Mouse (Mus musculus) limb, embryonic 14.5 days (tissue): ENCODE measurements around the gene Chchd6. TPM values are rescaled to one million over a fixed set of nuclear protein-coding genes. Genes with fewer than 3 reads are reported as not detected.

Experiments
- ATAC-seq: fragments of 200-750 bp; cut with Nextera tagmentation; 2 replicates; pipeline ENCODE4 v1.8.0; 2017; ENCODE audit warnings: low read depth, moderate number of reproducible peaks, moderate TSS enrichment; ENCODE audit not compliant: low FRiP score
- DNase-seq: peaks from one replicate; pipeline ENCODE4 v3.0.0-alpha.2; 2015; ENCODE audit warnings: low spot score
- H3K27ac ChIP-seq: fragments of 300-500 bp; sonication (generic); replicated peaks from 2 replicates; pipeline ENCODE4 v1.5.1; 2014; ENCODE audit warnings: low read depth, mild to moderate bottlenecking, low read length, moderate library complexity, mixed read lengths
- H3K27me3 ChIP-seq: fragments of 300-500 bp; sonication (generic); 2 replicates; pipeline ENCODE4 v1.6.1; 2014; ENCODE audit warnings: low read length, mixed read lengths; ENCODE audit not compliant: control insufficient read depth, insufficient read depth
- H3K36me3 ChIP-seq: fragments of 300-500 bp; sonication (generic); 2 replicates; pipeline ENCODE4 v1.6.1; 2014; ENCODE audit warnings: mild to moderate bottlenecking, low read length, moderate library complexity, mixed read lengths; ENCODE audit not compliant: control insufficient read depth, insufficient read depth
- H3K4me1 ChIP-seq: fragments of 300-500 bp; sonication (generic); 2 replicates; pipeline ENCODE4 v1.6.1; 2014; ENCODE audit warnings: antibody characterized with exemption, low read length, mixed read lengths; ENCODE audit not compliant: control insufficient read depth, insufficient read depth
- H3K4me2 ChIP-seq: fragments of 300-500 bp; sonication (generic); replicated peaks from 2 replicates; pipeline ENCODE4 v1.6.1; 2014; ENCODE audit warnings: low read depth, mild to moderate bottlenecking, low read length, moderate library complexity; ENCODE audit not compliant: severe bottlenecking
- H3K4me3 ChIP-seq: fragments of 300-500 bp; sonication (generic); replicated peaks from 2 replicates; pipeline ENCODE4 v1.5.1; 2014; ENCODE audit warnings: low read length
- H3K9ac ChIP-seq: fragments of 300-500 bp; sonication (generic); 2 replicates; pipeline ENCODE4 v1.6.1; 2014; ENCODE audit warnings: mild to moderate bottlenecking, low read depth, low read length, moderate library complexity; ENCODE audit not compliant: severe bottlenecking
- H3K9me3 ChIP-seq: fragments of 300-500 bp; sonication (generic); 2 replicates; pipeline ENCODE4 v1.6.1; 2016; ENCODE audit warnings: low read length; ENCODE audit not compliant: control insufficient read depth
- POLR2A ChIP-seq: fragments of 200-500 bp; IDR thresholded peaks from 2 replicates; pipeline ENCODE4 v1.8.0; 2012; ENCODE audit warnings: inconsistent platforms, mild to moderate bottlenecking, moderate library complexity, borderline replicate concordance; ENCODE audit not compliant: insufficient read depth, insufficient read length; ENCODE audit errors: extremely low read depth
- WGBS: fragments of 180-500 bp; shearing (Covaris S2); extraction: QIAGEN DNeasy Blood & Tissue Kit; methylation state at CpG from one replicate; pipeline ENCODE4 v1.1.7; 2014; 5-methylcytosine and 5-hydroxymethylcytosine counted together
- polyA plus RNA-seq, 2 experiments: library from polyadenylated mRNA; depleted of rRNA in 1 of 2; stranded (reverse) in 1 of 2; unstranded in 1 of 2; fragments of >200 nt; fragmentation: Nextera tagmentation in 1 of 2; extraction: Ambion mirVana in 1 of 2; gene quantifications; 2 replicates each; pipeline versions ENCODE4 v1.2.1 to v1.2.3; 2012 to 2014

Gene Chchd6
- polyA plus RNA-seq, 2 experiments: 40.6 to 55.9 TPM

DNA sequence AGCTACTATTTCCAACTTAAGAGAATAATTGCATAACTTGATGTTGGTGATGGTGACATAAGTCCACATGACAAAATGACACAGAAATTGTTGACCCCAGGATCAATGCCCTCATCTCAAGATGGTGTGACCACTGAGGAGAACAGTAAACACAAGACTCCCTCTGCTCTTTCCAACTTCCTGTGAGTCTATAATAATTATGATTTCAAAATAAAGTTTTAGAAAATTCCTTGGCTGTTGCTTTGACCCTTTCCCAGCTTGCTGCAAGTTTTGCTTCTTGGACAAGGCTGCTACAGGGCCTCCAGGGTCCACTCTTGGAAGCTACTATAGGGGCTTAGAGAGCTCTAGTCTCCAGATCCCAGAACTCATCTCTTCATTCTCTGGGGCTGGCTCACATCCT lies 226.6 kb downstream of the Chchd6 start:
- Histone ChIP-seq H3K36me3 (no peaks in the 10 kb centered on the region), H3K4me2 (no peak overlapping the region), H3K4me3 (no peak overlapping the region), H3K9ac (no peak overlapping the region), H3K27ac (no peak overlapping the region), H3K4me1 (no peaks in the 10 kb centered on the region), H3K27me3 (no peaks in the 10 kb centered on the region), H3K9me3 (no peaks in the 10 kb centered on the region; the same call in 1 of the 2 replicates)
- DNase-seq: no peak
- ATAC-seq: no peak
- no peak for TF ChIP-seq POLR2A

DNA sequence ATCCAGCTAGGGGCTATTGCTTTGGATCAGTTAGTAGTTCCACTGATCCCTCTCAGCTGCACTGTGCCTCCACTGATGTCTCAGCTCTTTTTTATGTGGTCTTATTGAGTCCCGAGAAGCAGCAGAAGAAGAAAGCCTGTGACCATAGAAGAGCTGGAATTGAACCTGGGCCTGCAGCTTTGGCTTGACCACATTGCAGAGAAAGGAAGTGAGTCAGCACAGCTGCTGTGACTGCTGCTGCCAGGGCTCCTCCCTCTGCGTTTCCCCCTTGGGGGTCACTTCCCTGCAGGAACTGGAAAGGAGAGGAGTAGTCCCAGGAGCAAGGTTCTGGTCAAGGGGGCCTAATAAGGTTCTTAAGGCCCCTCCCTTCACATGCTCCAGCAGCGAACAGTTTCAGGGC lies 231.1 kb downstream of the Chchd6 start:
- Histone ChIP-seq H3K9ac (no peak overlapping the region), H3K4me1 (peaks cover 20% of the 10 kb centered on the region), H3K36me3 (no peaks in the 10 kb centered on the region), H3K9me3 (no peaks in the 10 kb centered on the region; the same call in 1 of the 2 replicates), H3K4me3 (no peak overlapping the region), H3K4me2 (no peak overlapping the region), H3K27me3 (no peaks in the 10 kb centered on the region), H3K27ac (no peak overlapping the region)
- 56% methylated on average over 3 of the region's 3 CpGs for WGBS
- TF ChIP-seq POLR2A: no peak
- ATAC-seq (no peak), DNase-seq (no peak)

DNA sequence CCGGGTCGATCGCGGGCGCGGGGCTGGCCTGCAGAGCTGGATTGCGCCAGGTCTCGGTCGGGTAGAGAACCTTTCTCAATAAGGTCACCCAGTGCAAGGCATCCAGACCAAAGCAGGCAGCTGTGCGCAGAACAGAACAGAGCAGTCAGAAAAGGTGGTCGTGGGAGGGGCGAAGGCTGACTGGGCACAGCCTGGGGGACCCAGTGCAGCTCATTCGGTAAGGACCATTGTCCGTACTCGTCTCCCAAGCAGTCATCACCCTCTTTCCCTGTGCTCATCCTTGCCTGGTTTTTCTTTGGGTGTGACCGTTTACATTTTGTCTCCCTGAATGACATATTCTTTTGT lies 232.4 kb downstream of the Chchd6 start:
- no peak for TF ChIP-seq POLR2A
- Histone ChIP-seq H3K4me1 (peaks cover 25% of the 10 kb centered on the region), H3K4me2 (peak overlapping the region; percentile 88), H3K9ac (peak overlapping the region; percentile 97), H3K27me3 (no peaks in the 10 kb centered on the region), H3K36me3 (no peaks in the 10 kb centered on the region), H3K9me3 (no peaks in the 10 kb centered on the region; the same call in 1 of the 2 replicates), H3K4me3 (peak overlapping the region; percentile 96), H3K27ac (no peak overlapping the region)
- ATAC-seq: no peak; the same call in 1 of the 2 replicates
- 6% methylated on average over 15 of the region's 16 CpGs for WGBS
- DNase-seq: no peak

DNA sequence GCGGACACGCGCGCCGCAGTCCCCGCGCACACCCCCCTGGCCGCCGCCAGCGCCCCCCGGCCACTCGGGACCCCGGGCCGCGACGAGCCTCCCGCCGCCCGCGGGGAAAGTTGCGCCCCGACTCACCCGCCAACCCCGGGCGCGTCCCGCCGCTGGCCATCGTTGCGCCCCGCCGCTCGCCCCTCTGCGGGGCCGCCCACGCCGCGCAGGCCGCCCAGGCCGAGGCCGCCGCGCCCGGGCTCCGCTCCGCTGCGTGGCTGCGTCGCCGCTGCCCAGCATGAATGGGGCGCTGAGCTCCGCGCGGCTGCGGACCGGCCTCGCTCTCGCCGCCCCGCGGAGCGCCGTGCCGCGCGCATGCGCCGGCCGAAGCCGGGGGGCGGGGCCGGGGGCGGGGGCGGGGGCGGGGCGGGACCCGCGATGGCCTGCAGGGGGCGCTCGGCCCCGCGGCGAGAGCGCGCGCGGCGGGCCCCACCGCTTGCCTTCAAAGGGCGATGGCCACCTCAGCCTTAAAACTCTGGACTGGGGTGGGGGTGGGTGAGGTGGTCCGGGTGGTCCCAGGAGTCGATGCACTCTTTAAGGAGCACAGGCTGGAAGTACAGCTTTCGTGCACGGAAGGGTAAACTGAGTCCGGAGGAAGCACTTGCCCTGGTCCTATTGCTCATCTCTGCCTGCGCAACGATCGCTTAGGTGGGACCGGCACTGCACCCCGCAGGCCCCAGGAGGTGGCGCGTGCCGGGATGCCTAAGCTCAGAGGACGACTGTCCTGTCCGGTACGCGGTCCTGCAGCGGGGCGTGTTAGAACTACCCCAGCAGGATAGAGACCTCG lies 233.0 kb downstream of the Chchd6 start, which contains the start of gene Plxna1:
TSS of gene Plxna1 (minus strand) at position 340 of the 826 bp plus-strand sequence.
- TF ChIP-seq POLR2A: 0 out of 2 replicates have a peak, but pooled peaks have one; percentile 56
- Histone ChIP-seq H3K9ac (peak within 1 kb of the TSS; percentile 97), H3K36me3 (no peaks in the 10 kb centered on the region), H3K27me3 (no peaks in the 10 kb centered on the region), H3K4me1 (peaks cover 25% of the 10 kb centered on the region), H3K27ac (peak within 1 kb of the TSS; percentile 55; the same call in 1 of the 2 replicates), H3K9me3 (no peaks in the 10 kb centered on the region; the same call in 1 of the 2 replicates), H3K4me3 (peak within 1 kb of the TSS; percentile 96), H3K4me2 (peak within 1 kb of the TSS; percentile 88)
- peak; percentile 89 for ATAC-seq
- under 1% methylated on average over 49 of the region's 110 CpGs for WGBS
- peak; percentile 52 for DNase-seq

DNA sequence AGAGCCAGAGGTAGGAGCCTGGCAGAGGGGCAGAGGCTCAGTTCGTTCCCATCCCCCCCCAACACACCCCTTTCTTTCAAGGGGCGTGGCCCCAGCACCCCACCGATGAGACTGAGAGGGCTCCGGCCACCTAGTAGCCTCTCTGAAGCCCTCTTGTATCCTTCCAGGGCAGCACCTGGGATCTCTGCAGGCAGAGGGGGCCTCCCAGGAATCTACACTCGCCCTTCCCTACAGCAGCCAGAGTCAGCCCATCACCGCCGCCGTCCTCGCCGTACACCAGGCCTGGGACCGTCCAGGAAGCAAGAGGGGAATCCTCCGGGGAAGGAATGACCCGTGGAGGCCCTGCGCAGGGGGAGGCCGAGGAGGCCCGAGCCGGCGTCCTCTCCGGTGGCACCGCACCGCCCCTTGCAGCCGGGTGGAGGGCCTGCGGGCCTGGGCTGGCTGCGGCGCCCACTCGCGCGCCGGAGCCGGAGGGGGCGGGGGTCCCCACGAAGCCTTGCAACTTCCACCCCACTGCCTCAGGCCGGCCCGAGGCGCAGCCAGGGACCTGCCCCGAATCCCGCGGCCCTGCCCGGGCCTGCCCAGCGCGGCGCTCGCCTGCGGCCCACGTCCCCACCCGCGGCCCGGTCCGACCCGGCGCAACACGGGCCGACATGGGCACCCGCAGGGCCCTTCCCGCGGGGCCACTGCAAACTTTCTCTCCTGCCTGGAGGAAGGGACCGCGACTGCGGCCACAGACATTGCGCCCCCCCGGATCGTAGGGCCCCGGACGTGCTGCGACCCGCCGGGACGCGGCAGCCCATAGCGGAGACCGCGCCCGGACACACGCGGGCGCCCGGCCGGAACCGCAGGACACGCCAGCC lies 233.8 kb downstream of the Chchd6 start:
- no peak for DNase-seq
- TF ChIP-seq POLR2A: 0 out of 2 replicates have a peak, but pooled peaks have one; percentile 10
- H3K27me3 ChIP-seq: no peaks in the 10 kb centered on the region
- H3K4me3 ChIP-seq: peak overlapping the region; percentile 96
- H3K9ac ChIP-seq: peak overlapping the region; percentile 97
- peaks cover 5% of the 10 kb centered on the region for H3K36me3 ChIP-seq
- peak overlapping the region; percentile 83 for H3K4me2 ChIP-seq
- ATAC-seq: peak; percentile 27
- WGBS: 0% methylated on average over 30 of the region's 80 CpGs
- peak overlapping the region; percentile 55; the same call in 1 of the 2 replicates for H3K27ac ChIP-seq
- peaks cover 25% of the 10 kb centered on the region for H3K4me1 ChIP-seq
- no peaks in the 10 kb centered on the region for H3K9me3 ChIP-seq
